Mouse (Mus musculus) spleen, postnatal 4 days (tissue): Measurements from ENCODE around the gene Plekha5.

Experiments
- DNase-seq, 2 experiments: peaks; one replicate each; pipeline ENCODE4 v3.0.0; 2022; ENCODE audit warnings: low spot score in 2 of 2

Gene Plekha5

GRCm38 (mm10) chr6:140611282-140611681 is 187.4 kb downstream of the Plekha5 start:
- no peak for DNase-seq

GRCm38 (mm10) chr6:140611893-140612473 is 188.1 kb downstream of the Plekha5 start:
- no peak for DNase-seq

GRCm38 (mm10) chr6:140613822-140614221 is 190.0 kb downstream of the Plekha5 start:
- no peak for DNase-seq

- no peak for DNase-seq
Observed at GRCm38 (mm10) chr6:140614711-140615110, 190.9 kb downstream of the Plekha5 start.

- no peak for DNase-seq
Observed at GRCm38 (mm10) chr6:140620531-140621349, 196.9 kb downstream of the Plekha5 start.

GRCm38 (mm10) chr6:140621622-140622021 is 197.8 kb downstream of the Plekha5 start:
- no peak for DNase-seq

- DNase-seq: peak; percentile 18 to 64
Observed at GRCm38 (mm10) chr6:140622391-140623225, 198.8 kb downstream of the Plekha5 start, which contains the start of gene Aebp2. Gene Aebp2 (plus strand): TSS chr6:140622663.

- DNase-seq: peak; percentile 91 to 95
Observed at GRCm38 (mm10) chr6:140623226-140624095, 199.6 kb downstream of the Plekha5 start.

- peak; percentile 40 to 80 for DNase-seq
Observed at GRCm38 (mm10) chr6:140624096-140625051, 200.5 kb downstream of the Plekha5 start.

- no peak for DNase-seq
Observed at GRCm38 (mm10) chr6:140629176-140629859, 205.5 kb downstream of the Plekha5 start.

- no peak for DNase-seq
Observed at GRCm38 (mm10) chr6:140630306-140630705, 206.5 kb downstream of the Plekha5 start.

- DNase-seq: no peak
Observed at GRCm38 (mm10) chr6:140633616-140634015, 209.8 kb downstream of the Plekha5 start.

- DNase-seq: no peak
Observed at GRCm38 (mm10) chr6:140636290-140636689, 212.4 kb downstream of the Plekha5 start.

- no peak for DNase-seq
Observed at GRCm38 (mm10) chr6:140642010-140642409, 218.2 kb downstream of the Plekha5 start.

GRCm38 (mm10) chr6:140642655-140643054 is 218.8 kb downstream of the Plekha5 start:
- DNase-seq: no peak

GRCm38 (mm10) chr6:140645931-140646330 is 222.1 kb downstream of the Plekha5 start:
- no peak for DNase-seq
